Mouse (Mus musculus) liver, embryonic 12.5 days (tissue): ENCODE measurements around the gene Mgme1. TPM values are rescaled to one million over a fixed set of nuclear protein-coding genes. Genes with fewer than 3 reads are reported as not detected.

Experiments
- ATAC-seq: fragments of 200-750 bp; cut with Nextera tagmentation; 2 replicates; pipeline ENCODE4 v1.8.0; 2017; ENCODE audit warnings: moderate number of reproducible peaks, mild to moderate bottlenecking, moderate library complexity
- H3K27ac ChIP-seq: fragments of 300-500 bp; sonication (generic); 2 replicates; pipeline ENCODE4 v1.5.1; 2016; ENCODE audit warnings: mild to moderate bottlenecking
- H3K27me3 ChIP-seq: fragments of 300-500 bp; sonication (generic); replicated peaks from 2 replicates; pipeline ENCODE4 v1.6.1; 2016; ENCODE audit warnings: mild to moderate bottlenecking, moderate library complexity
- H3K36me3 ChIP-seq: fragments of 300-500 bp; sonication (generic); 2 replicates; pipeline ENCODE4 v1.6.1; 2016; ENCODE audit warnings: mild to moderate bottlenecking, moderate library complexity
- H3K4me1 ChIP-seq: fragments of 300-500 bp; sonication (generic); 2 replicates; pipeline ENCODE4 v1.6.1; 2016
- H3K4me2 ChIP-seq: fragments of 300-500 bp; sonication (generic); 2 replicates; pipeline ENCODE4 v1.6.1; 2016; ENCODE audit warnings: mild to moderate bottlenecking, moderate library complexity
- H3K4me3 ChIP-seq: fragments of 300-500 bp; sonication (generic); 2 replicates; pipeline ENCODE4 v1.5.1; 2016; ENCODE audit warnings: mild to moderate bottlenecking, moderate library complexity
- H3K9ac ChIP-seq: fragments of 300-500 bp; sonication (generic); 2 replicates; pipeline ENCODE4 v1.6.1; 2016; ENCODE audit warnings: mild to moderate bottlenecking, moderate library complexity
- H3K9me3 ChIP-seq: fragments of 300-500 bp; sonication (generic); replicated peaks from 2 replicates; pipeline ENCODE4 v1.6.1; 2016; ENCODE audit warnings: mild to moderate bottlenecking, moderate library complexity
- WGBS: fragments of 180-500 bp; shearing (Covaris S2); methylation state at CpG from one replicate; pipeline ENCODE4 v1.1.7; 2016; ENCODE audit not compliant: insufficient replicate concordance; 5-methylcytosine and 5-hydroxymethylcytosine counted together
- polyA plus RNA-seq: library from polyadenylated mRNA; unstranded; fragments of >200 nt; fragmentation: Nextera tagmentation; extraction: Ambion mirVana; gene quantifications from 2 replicates; pipeline ENCODE4 v1.2.1, GENCODE M21; 2016

Gene Mgme1
- polyA plus RNA-seq, 1 experiment from 2014 or later, result 19.0 TPM

DNA sequence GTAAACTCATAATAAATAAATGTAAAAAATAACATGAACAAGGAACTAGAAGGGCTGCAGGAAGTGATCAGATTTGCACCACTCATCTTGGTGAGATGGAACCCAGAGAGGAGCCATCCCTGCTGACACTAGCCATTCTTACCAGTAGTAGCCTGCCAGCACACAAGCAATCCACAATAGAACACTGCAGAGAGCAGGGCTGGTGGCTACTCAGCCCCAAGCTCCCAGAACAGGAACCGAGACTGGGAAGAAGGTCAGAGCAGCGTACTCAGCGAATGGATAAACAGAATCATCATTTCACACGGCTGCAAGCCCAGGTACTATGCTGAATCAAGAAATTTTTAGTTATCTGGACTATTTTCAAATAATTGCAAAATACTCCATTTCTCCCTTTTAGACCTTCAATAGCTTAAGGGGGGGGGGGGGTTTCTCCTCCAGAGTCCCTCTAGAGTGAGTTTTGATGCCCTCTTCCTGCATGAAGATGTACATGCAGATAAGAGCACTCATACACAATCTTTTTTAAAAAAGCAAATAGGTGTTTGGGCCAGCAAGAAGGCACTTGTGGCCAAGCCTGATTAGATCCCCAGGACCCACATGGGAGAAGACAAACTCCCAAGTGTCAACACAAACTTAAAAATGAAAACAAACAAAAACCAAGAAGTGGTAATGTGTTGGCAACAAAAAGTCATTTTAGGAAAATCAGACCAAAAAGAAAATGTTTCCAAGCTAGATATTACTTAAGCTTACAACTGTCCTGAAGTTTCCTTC lies 4.4 kb upstream of the Mgme1 start:
- H3K27me3 ChIP-seq, result no peaks in the 10 kb centered on the region
- no peak for ATAC-seq
- H3K9me3 ChIP-seq, result no peaks in the 10 kb centered on the region
- peak overlapping the region; percentile 93 for H3K4me3 ChIP-seq
- peak overlapping the region; percentile 86 for H3K4me2 ChIP-seq
- H3K27ac ChIP-seq, result peak overlapping the region; percentile 47
- H3K4me1 ChIP-seq, result peaks cover 77% of the 10 kb centered on the region
- 0 out of 2 replicates have a peak overlapping the region, but pooled peaks have one; percentile 6 for H3K9ac ChIP-seq
- WGBS, result 28% methylated on average over 4 of the region's 4 CpGs
- peaks cover 76% of the 10 kb centered on the region for H3K36me3 ChIP-seq

DNA sequence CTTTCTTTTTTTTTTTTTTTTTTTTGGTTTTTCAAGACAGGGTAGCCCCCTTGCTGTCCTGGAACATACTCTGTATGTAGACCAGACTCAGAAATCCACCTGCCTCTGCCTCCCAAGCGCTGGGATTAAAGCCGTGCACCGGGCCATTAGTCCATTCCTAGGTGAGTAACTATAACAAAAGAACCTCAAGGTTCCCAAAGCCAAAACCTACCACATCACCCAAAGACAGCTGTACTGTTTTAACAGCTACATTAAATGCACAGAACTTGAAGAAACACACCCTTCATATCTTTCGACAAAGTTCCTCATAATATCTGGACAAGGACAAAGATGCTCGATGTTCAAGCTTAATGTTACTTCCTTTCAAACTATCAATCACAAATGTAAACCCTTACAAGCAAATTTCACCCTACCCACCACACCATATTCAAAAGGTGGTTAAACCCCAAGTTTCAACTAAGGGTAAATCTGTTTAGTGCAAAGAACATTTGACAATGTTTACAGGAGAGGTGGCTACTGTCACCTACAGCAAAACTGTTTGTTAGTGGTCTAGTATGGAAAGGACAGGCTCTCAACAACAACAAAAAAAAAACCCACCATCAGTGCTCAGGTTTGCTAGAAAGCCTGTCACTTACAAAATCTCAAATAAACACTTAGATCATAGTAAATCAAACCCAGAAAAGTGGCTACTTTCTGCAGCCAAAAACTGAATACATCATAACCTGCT lies 3.3 kb upstream of the Mgme1 start:
- Histone ChIP-seq H3K4me3 (peak overlapping the region; percentile 93), H3K27me3 (no peaks in the 10 kb centered on the region), H3K36me3 (peaks cover 68% of the 10 kb centered on the region), H3K9me3 (no peaks in the 10 kb centered on the region), H3K4me2 (peak overlapping the region; percentile 86), H3K4me1 (peaks cover 80% of the 10 kb centered on the region), H3K9ac (peak overlapping the region; percentile 97), H3K27ac (peak overlapping the region; percentile 94)
- ATAC-seq, result no peak
- WGBS, result 22% methylated on average over 5 of the region's 5 CpGs

DNA sequence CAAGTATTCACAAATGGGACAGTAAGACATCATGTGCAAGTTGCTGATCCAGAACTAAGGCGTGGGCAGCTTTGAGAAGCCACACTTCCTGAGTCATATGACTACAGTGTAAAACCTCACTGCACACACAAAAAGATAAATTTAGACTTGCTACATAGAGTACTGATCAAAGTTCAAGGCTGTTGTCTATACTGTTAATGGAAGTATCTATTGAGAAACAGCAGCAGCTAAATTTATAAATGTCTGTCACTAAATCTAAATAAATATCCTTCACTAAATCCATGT lies 2.8 kb upstream of the Mgme1 start:
- Histone ChIP-seq H3K4me3 (peak overlapping the region; percentile 93), H3K9ac (peak overlapping the region; percentile 97), H3K4me1 (peaks cover 78% of the 10 kb centered on the region), H3K36me3 (peaks cover 66% of the 10 kb centered on the region), H3K9me3 (no peaks in the 10 kb centered on the region), H3K4me2 (peak overlapping the region; percentile 86), H3K27me3 (no peaks in the 10 kb centered on the region), H3K27ac (peak overlapping the region; percentile 94)
- no peak for ATAC-seq
- WGBS, result 6% methylated on average over 1 of the region's 1 CpGs

DNA sequence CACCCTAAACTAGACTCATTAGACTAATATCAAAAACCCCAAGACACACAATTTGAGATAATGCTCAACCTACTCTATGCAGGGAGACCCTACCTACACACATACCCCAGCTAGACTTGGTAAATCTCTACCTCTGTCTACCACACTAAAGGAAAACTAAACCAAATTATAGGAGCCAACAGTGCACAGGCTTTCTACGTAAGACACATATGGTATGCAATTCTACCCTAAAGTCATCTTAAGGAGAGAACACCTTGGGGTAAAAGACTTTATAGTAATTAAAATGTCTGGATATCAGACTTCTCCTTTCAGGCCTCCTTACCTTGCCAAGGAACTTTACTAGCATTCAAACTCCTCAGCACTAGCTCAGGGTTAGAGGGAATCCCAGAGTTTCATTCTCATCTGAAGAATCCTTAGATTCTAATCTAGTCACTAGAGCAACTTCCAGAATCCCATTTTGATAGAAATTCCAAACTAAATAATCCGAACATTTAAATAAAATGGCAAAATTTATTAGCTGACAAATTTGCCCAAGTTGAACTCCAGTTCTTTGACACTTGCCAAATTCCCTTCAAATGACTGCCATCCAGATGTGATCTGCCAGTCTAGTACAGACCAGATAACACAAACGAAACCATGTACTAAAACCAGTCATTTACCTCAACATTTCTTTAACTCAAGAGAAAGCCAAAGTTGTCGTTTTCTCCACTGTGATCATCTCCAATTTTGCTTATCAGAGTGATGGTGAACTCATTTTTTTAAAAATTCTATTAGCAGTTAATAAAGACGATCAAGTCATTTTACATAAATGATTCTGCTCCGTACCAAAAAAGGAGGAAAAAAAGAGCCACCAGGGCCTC lies 1.8 kb upstream of the Mgme1 start:
- Histone ChIP-seq H3K9ac (peak overlapping the region; percentile 97), H3K4me1 (peaks cover 78% of the 10 kb centered on the region), H3K27me3 (no peaks in the 10 kb centered on the region), H3K27ac (peak overlapping the region; percentile 94), H3K4me2 (peak overlapping the region; percentile 86), H3K9me3 (no peaks in the 10 kb centered on the region), H3K4me3 (peak overlapping the region; percentile 93), H3K36me3 (peaks cover 64% of the 10 kb centered on the region)
- 4% methylated on average over 6 of the region's 6 CpGs for WGBS
- ATAC-seq, result no peak

DNA sequence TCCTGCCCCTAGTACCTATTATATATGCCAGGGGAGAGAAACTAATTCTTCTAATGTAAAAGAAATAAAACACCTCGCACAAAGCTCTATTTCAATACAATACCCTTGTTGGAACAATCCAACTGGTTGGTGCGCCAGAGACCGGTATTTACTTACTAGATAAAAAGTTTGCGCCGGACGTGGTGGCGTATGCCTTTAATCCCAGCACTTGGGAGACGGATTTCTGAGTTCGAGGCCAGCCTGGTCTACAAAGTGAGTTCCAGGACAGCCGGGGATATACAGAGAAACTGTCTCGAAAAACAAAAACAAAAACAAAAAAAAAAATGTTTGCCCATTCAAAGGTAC lies 1.2 kb upstream of the Mgme1 start:
- H3K4me3 ChIP-seq, result peak overlapping the region; percentile 93
- H3K4me2 ChIP-seq, result peak overlapping the region; percentile 86
- ATAC-seq, result no peak
- WGBS, result under 1% methylated on average over 11 of the region's 11 CpGs
- peaks cover 60% of the 10 kb centered on the region for H3K36me3 ChIP-seq
- H3K27me3 ChIP-seq, result no peaks in the 10 kb centered on the region
- H3K27ac ChIP-seq, result peak overlapping the region; percentile 94
- H3K9me3 ChIP-seq, result no peaks in the 10 kb centered on the region
- peak overlapping the region; percentile 97 for H3K9ac ChIP-seq
- H3K4me1 ChIP-seq, result peaks cover 79% of the 10 kb centered on the region

DNA sequence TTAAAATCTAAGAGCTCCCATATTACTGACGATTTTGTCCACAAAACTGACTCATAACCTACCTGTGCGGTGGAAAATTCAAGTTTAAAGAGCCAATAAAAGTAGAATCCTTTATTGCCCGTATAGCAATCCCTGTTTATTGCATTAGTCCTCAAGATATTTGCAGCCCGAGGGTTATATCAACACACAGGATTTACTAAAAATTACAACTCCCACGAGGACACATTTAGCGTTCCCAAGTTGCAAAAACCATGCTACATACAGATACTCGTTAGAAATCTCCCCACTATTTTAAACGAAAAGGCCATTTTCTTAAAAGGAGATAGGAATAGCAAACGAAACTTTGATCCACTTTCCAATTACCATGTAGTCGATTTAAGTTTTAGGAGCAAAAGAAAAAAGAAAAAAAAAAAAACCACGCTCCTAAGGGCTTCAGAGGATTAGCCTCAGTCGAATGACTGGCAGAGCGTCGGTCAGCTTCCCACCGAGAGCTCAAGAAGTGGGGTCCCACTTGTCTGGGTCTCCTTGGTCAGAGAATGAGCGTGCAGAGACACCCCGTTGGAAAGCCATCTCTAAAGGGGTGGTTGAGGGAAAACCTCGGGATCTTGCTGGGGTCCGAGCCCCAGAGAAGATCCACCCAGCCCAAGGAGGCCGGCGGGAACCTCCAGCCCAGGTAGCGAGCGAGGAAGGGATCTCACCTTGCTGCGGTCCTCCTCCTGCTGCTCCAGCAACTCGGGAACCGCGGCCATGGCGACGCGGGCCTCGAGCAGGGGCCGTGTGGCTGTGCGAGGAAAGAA lies 586 bp upstream of the Mgme1 start:
- no peak; the same call in 1 of the 2 replicates for ATAC-seq
- H3K9me3 ChIP-seq, result no peaks in the 10 kb centered on the region
- peaks cover 79% of the 10 kb centered on the region for H3K4me1 ChIP-seq
- peak overlapping the region; percentile 97 for H3K9ac ChIP-seq
- WGBS, result under 1% methylated on average over 33 of the region's 33 CpGs
- no peaks in the 10 kb centered on the region for H3K27me3 ChIP-seq
- H3K36me3 ChIP-seq, result peaks cover 54% of the 10 kb centered on the region
- H3K4me3 ChIP-seq, result peak overlapping the region; percentile 93
- H3K4me2 ChIP-seq, result peak overlapping the region; percentile 86
- H3K27ac ChIP-seq, result peak overlapping the region; percentile 94

DNA sequence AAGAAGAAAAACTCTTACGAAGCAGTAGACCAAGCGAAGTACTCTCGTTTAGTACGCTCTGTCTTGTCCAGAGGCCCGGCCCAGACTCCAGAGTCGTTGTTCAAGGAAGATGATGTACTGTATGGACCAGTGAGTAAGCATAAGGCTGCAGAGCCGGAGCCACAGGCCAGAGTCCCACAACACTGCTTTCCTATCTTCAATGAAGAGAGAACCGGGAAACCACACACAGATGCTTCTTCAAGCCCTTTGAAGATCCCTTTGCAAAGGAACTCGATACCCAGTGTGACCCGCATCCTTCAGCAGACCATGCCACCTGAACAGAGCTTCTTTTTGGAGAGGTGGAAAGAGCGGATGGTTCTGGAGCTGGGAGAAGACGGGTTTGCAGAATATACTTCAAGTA lies 1.6 kb downstream of the Mgme1 start:
- WGBS, result 75% methylated on average over 12 of the region's 12 CpGs
- peak overlapping the region; percentile 97 for H3K9ac ChIP-seq
- H3K36me3 ChIP-seq, result peaks cover 49% of the 10 kb centered on the region
- H3K4me2 ChIP-seq, result peak overlapping the region; percentile 86
- peak overlapping the region; percentile 56 for H3K27ac ChIP-seq
- no peak for ATAC-seq
- peaks cover 64% of the 10 kb centered on the region for H3K4me1 ChIP-seq
- peak overlapping the region; percentile 93; the same call in 1 of the 2 replicates for H3K4me3 ChIP-seq
- no peaks in the 10 kb centered on the region for H3K27me3 ChIP-seq
- H3K9me3 ChIP-seq, result no peaks in the 10 kb centered on the region

DNA sequence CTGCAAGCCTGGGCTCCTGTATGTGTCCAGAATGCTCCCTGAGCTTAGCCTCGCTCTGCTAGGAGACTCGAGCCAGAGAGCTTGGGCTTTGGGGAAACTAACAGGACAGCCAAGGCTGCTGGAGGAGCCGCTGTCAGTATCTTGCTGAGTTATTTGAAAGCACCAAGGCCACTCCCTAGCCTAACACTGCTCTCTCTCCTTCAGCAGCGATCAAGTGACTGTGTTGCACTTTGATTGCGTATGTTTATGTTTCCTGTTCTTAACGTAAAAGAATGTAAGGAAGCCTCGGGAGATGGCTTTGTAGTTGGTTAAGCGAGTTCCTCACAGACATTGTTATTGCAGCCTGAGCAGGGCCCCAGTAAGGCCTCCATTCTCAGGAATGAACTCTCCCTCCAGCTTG lies 4.3 kb downstream of the Mgme1 start:
- ATAC-seq, result no peak

DNA sequence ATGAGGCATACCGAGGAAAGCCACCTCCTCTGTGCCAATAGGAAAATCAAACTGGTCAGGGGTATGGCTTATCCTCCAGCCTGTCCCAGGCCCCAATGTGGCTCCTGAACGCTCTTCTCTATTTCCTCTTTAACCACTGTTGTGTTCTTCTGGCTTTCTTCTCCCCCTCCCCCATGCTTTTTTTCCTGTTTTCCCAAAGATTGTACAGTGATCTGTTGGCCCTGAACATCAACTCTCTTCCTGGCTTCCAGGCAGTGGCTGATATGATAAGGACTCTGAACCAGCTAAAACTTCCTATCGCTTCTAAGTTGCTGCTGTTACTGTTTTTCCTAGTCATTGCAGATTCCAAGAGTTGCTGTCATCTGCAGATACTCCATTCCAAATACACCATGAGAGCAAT lies 6.4 kb downstream of the Mgme1 start:
- no peak overlapping the region for H3K27ac ChIP-seq
- 53% methylated on average over 3 of the region's 3 CpGs for WGBS
- H3K9ac ChIP-seq, result no peak overlapping the region
- H3K9me3 ChIP-seq, result no peaks in the 10 kb centered on the region
- no peak overlapping the region for H3K4me2 ChIP-seq
- peaks cover 35% of the 10 kb centered on the region for H3K4me1 ChIP-seq
- no peak overlapping the region for H3K4me3 ChIP-seq
- H3K36me3 ChIP-seq, result peaks cover 65% of the 10 kb centered on the region
- H3K27me3 ChIP-seq, result no peaks in the 10 kb centered on the region
- no peak for ATAC-seq

More for the DNA sequence above, 4.3 kb downstream of the Mgme1 start:
- 32% methylated on average over 8 of the region's 8 CpGs for WGBS
- Histone ChIP-seq H3K9me3 (no peaks in the 10 kb centered on the region), H3K4me1 (peaks cover 45% of the 10 kb centered on the region), H3K9ac (peak overlapping the region; percentile 40; the same call in 1 of the 2 replicates), H3K27me3 (no peaks in the 10 kb centered on the region), H3K36me3 (peaks cover 55% of the 10 kb centered on the region), H3K4me3 (peak overlapping the region; percentile 2; the same call in 1 of the 2 replicates), H3K27ac (peak overlapping the region; percentile 49; the same call in 1 of the 2 replicates), H3K4me2 (peak overlapping the region; percentile 40)

DNA sequence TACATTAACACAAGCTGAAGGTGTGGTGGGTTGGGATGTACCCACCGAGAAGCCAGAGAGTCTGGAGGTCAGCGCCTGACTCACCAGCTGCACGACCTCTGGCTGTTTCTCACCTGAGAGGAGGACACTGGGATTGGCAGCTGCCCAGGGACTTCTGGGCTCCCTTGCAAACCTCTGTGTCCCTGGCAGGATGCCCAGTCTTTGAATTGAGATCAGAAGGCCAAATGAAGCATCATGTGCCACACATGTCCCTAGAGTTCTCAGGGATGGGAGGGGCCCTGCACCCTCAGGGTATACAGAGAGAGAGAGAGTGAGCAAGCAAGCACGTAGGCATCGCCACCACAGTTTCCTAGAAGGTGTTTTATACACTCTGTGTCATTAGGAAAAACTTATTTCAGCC lies 9.3 kb downstream of the Mgme1 start:
- Histone ChIP-seq H3K9ac (no peak overlapping the region), H3K4me2 (no peak overlapping the region), H3K4me3 (no peak overlapping the region), H3K27ac (no peak overlapping the region), H3K36me3 (peaks cover 49% of the 10 kb centered on the region), H3K27me3 (no peaks in the 10 kb centered on the region), H3K9me3 (no peaks in the 10 kb centered on the region), H3K4me1 (peaks cover 8% of the 10 kb centered on the region)
- WGBS, result 68% methylated on average over 5 of the region's 5 CpGs
- 0 out of 2 replicates have a peak, but pooled peaks have one; percentile 28 for ATAC-seq

DNA sequence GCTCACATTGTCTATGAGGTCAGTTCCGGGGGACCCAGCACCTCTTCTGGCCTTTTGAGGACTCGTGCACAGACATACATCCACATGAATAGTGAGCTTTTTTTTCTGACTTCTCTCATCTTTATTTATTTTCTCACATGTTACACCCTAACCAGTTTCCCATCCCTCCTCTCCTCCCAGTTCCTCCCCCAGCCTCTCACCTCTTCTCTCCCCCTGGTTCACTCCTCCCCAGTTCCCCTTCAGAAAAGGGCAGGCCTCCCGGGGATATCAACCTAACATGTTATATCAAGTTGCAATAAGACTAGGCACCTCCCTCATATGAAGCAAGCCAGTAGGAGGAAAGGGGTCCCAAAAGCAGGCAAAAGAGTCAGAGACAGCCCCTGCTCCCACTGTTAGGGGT lies 10.1 kb downstream of the Mgme1 start:
- no peak overlapping the region for H3K9ac ChIP-seq
- no peaks in the 10 kb centered on the region for H3K27me3 ChIP-seq
- H3K9me3 ChIP-seq, result no peaks in the 10 kb centered on the region
- ATAC-seq, result no peak
- H3K27ac ChIP-seq, result no peak overlapping the region
- peaks cover 47% of the 10 kb centered on the region for H3K36me3 ChIP-seq
- H3K4me3 ChIP-seq, result no peak overlapping the region
- peaks cover 1% of the 10 kb centered on the region; the same call in 1 of the 2 replicates for H3K4me1 ChIP-seq
- 68% methylated on average over 3 of the region's 3 CpGs for WGBS
- H3K4me2 ChIP-seq, result no peak overlapping the region
